Mouse (Mus musculus): ENCODE results near the gene Nudcd3. TPM values are rescaled to one million over a fixed set of nuclear protein-coding genes. Genes with fewer than 3 reads are reported as not detected.

The Nudcd3 gene
- polyA plus RNA-seq, 1 experiment from 2014 or later, result 38.6 TPM

DNA sequence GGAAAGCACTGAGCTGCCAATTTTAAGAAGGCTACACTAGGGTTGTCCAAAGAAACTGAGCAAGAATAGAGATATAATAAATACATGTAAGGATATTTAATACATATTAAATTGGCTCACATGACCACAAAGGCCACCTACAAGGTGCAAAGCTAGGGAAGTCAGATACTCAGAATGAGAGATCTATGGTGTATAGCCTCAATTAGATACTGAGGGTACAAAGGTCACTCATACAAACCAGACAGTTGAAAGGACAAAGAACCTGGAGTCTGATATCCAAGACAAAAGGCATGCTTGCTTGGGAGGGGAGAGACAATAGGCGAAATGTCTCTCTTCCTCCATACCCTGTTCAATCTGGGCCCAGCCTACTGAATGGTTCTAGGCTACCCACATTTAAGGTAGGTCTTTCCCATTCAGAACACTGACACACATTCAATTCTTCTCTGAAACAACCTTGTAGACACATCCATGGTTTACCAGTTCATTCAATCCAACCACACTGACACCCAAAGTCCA is 76.6 kb downstream of the Nudcd3 start:
- Histone ChIP-seq H3K9me3 (ENCODE audit: low read depth, low read length) (no peaks in the 10 kb centered on the region), H3K4me1 (ENCODE audit: insufficient read depth) (no peaks in the 10 kb centered on the region), H3K9ac (no peak overlapping the region), H3K4me3 (ENCODE audit: low read depth, low read length) (no peak overlapping the region), H3K27me3 (ENCODE audit: insufficient read depth, low read length) (no peaks in the 10 kb centered on the region), H3K27ac (ENCODE audit: low read depth) (no peak overlapping the region), H3K4me2 (no peak overlapping the region), H3K36me3 (ENCODE audit: insufficient read depth) (peaks cover 9% of the 10 kb centered on the region; the same call in 1 of the 2 replicates)
- ATAC-seq (ENCODE audit: insufficient read depth), result no peak
- no peak for DNase-seq
- no peak for TF ChIP-seq CTCF (IDR thresholded peaks at IDR 0.05; ENCODE audit: low read depth)
- 97% methylated on average over 1 of the region's 1 CpGs for WGBS

DNA sequence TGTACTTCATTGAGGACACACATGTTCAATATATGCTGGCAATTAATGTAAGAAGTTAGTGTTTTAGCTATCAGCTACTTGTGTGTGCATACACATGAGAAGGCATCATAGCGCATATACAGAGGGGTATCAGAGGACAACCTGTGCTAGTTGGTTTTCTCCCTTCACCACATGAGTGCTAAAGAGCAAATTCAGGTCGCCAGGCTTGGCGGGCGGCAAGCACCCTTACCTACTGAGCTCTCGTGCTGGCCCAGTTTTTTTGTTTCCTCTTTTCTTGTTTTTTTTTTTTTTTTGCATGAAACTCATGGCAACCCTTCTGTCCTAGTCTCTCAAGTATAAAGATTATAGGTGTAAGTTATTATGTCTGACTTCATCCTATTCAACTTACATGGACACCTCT is 77.6 kb downstream of the Nudcd3 start:
- Histone ChIP-seq H3K27me3 (ENCODE audit: insufficient read depth, low read length) (no peaks in the 10 kb centered on the region), H3K9me3 (ENCODE audit: low read depth, low read length) (no peaks in the 10 kb centered on the region), H3K4me3 (ENCODE audit: low read depth, low read length) (no peak overlapping the region), H3K9ac (no peak overlapping the region), H3K36me3 (ENCODE audit: insufficient read depth) (peaks cover 19% of the 10 kb centered on the region; the same call in 1 of the 2 replicates), H3K27ac (ENCODE audit: low read depth) (no peak overlapping the region), H3K4me1 (ENCODE audit: insufficient read depth) (no peaks in the 10 kb centered on the region), H3K4me2 (no peak overlapping the region)
- WGBS, result 84% methylated on average over 5 of the region's 5 CpGs
- no peak for ATAC-seq (ENCODE audit: insufficient read depth)
- DNase-seq, result no peak
- no peak for TF ChIP-seq CTCF (IDR thresholded peaks at IDR 0.05; ENCODE audit: low read depth)

DNA sequence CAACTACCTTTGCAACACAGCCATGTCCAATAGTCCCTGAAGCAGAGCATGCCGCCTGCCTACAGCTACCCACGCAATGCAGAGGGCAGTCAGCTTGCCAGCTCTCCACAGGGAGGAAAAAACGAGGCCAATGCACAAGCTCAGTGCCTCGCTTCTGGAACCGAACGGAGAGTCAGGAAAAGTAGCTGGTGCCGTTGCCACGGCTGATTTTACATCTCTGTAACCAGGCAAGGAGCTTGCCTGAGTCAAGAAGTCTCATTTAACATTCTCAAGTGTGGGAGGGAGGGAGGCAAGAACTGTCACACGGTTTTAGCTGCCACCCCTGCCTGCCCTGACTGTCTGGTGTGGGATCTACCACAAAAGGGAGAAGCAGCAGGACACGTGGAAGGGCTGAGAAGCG is 79.6 kb downstream of the Nudcd3 start:
- ATAC-seq (ENCODE audit: insufficient read depth), result no peak

DNA sequence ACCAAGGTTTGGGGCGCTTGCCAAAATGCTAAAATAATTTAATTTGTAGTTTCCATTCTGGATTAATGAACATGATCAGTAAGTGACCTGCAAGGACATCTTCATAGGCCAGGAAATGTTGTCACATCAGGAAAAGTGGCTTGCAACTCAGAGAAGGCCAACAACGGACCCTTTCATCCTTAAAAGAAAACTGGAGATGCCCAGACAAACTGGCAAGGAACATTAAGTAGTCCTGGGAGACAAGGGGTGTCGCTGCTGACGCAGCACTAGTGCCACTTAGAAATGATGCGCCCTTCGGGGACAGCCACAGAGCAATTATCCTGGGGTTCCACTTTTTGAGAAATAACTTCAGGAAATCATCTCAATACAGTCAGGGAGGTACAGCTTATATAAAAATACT is 80.2 kb downstream of the Nudcd3 start:
- Histone ChIP-seq H3K4me2 (no peak overlapping the region), H3K4me1 (ENCODE audit: insufficient read depth) (no peaks in the 10 kb centered on the region), H3K9me3 (ENCODE audit: low read depth, low read length) (no peaks in the 10 kb centered on the region), H3K4me3 (ENCODE audit: low read depth, low read length) (no peak overlapping the region), H3K36me3 (ENCODE audit: insufficient read depth) (peaks cover 23% of the 10 kb centered on the region; the same call in 1 of the 2 replicates), H3K9ac (no peak overlapping the region), H3K27ac (ENCODE audit: low read depth) (no peak overlapping the region), H3K27me3 (ENCODE audit: insufficient read depth, low read length) (no peaks in the 10 kb centered on the region)
- TF ChIP-seq CTCF (IDR thresholded peaks at IDR 0.05; ENCODE audit: low read depth), result no peak
- WGBS, result 94% methylated on average over 6 of the region's 6 CpGs
- ATAC-seq (ENCODE audit: insufficient read depth) (no peak), DNase-seq (no peak)

More for the DNA sequence above, 79.6 kb downstream of the Nudcd3 start:
- no peak overlapping the region for H3K9ac ChIP-seq
- H3K9me3 ChIP-seq (ENCODE audit: low read depth, low read length), result no peaks in the 10 kb centered on the region
- H3K27me3 ChIP-seq (ENCODE audit: insufficient read depth, low read length), result no peaks in the 10 kb centered on the region
- DNase-seq, result no peak
- H3K27ac ChIP-seq (ENCODE audit: low read depth), result no peak overlapping the region
- H3K36me3 ChIP-seq (ENCODE audit: insufficient read depth), result peaks cover 22% of the 10 kb centered on the region; the same call in 1 of the 2 replicates
- H3K4me3 ChIP-seq (ENCODE audit: low read depth, low read length), result no peak overlapping the region
- TF ChIP-seq CTCF (IDR thresholded peaks at IDR 0.05; ENCODE audit: low read depth), result no peak
- 83% methylated on average over 11 of the region's 11 CpGs for WGBS
- no peak overlapping the region for H3K4me2 ChIP-seq
- H3K4me1 ChIP-seq (ENCODE audit: insufficient read depth), result no peaks in the 10 kb centered on the region

DNA sequence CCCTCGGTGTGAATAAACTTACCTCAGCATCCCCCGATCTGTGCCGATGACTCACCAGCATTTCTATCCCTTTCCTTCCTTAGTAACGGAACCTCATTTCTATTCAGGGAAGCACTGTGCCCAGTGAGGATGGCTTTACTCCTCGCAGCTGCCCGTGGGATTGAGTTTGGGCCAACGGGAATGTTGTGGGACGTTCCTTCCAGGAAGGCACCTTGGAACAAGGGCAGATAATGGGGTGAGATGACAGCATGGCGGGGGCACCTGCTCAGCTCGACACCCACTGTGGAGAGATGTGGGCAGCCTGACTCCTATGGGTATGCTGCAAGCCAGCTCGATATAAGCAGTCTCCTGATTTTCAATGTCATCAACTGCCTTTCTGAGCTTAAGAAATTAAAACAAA is 80.9 kb downstream of the Nudcd3 start:
- DNase-seq, result no peak
- WGBS, result 87% methylated on average over 11 of the region's 11 CpGs

DNA sequence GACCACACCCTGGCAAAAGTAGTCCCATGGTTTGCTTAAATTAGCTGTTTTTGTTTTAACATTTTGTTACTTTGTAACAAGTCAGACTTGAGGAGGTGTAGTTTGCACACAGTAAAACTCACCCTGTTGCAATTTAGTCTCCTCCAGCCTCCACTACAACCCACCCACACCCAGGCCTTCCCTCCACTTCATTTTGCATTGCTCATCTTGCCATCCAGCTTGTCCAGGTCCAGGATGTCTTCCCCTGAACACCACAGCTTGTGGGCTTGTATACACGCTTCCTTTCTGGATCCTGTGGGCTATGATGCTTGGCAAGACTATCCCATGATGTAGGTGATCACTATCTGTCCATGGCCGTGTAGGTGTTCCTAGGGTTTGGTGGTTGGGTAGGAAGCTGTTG is 82.3 kb downstream of the Nudcd3 start:
- WGBS, result 78% methylated on average over 2 of the region's 2 CpGs
- DNase-seq, result no peak
- no peak for TF ChIP-seq CTCF (IDR thresholded peaks at IDR 0.05; ENCODE audit: low read depth)
- no peak overlapping the region for H3K4me3 ChIP-seq (ENCODE audit: low read depth, low read length)
- no peaks in the 10 kb centered on the region for H3K27me3 ChIP-seq (ENCODE audit: insufficient read depth, low read length)
- no peak overlapping the region for H3K4me2 ChIP-seq
- H3K9ac ChIP-seq, result no peak overlapping the region
- no peaks in the 10 kb centered on the region for H3K9me3 ChIP-seq (ENCODE audit: low read depth, low read length)
- no peak for ATAC-seq (ENCODE audit: insufficient read depth)
- H3K27ac ChIP-seq (ENCODE audit: low read depth), result no peak overlapping the region
- no peaks in the 10 kb centered on the region for H3K4me1 ChIP-seq (ENCODE audit: insufficient read depth)
- H3K36me3 ChIP-seq (ENCODE audit: insufficient read depth), result peaks cover 32% of the 10 kb centered on the region; the same call in 1 of the 2 replicates

More for the DNA sequence above, 80.9 kb downstream of the Nudcd3 start:
- no peak overlapping the region for H3K4me2 ChIP-seq
- H3K36me3 ChIP-seq (ENCODE audit: insufficient read depth), result peaks cover 27% of the 10 kb centered on the region; the same call in 1 of the 2 replicates
- H3K4me3 ChIP-seq (ENCODE audit: low read depth, low read length), result no peak overlapping the region
- H3K9me3 ChIP-seq (ENCODE audit: low read depth, low read length), result no peaks in the 10 kb centered on the region
- no peak for TF ChIP-seq CTCF (IDR thresholded peaks at IDR 0.05; ENCODE audit: low read depth)
- no peak for ATAC-seq (ENCODE audit: insufficient read depth)
- no peaks in the 10 kb centered on the region for H3K4me1 ChIP-seq (ENCODE audit: insufficient read depth)
- no peak overlapping the region for H3K27ac ChIP-seq (ENCODE audit: low read depth)
- no peaks in the 10 kb centered on the region for H3K27me3 ChIP-seq (ENCODE audit: insufficient read depth, low read length)
- no peak overlapping the region for H3K9ac ChIP-seq

DNA sequence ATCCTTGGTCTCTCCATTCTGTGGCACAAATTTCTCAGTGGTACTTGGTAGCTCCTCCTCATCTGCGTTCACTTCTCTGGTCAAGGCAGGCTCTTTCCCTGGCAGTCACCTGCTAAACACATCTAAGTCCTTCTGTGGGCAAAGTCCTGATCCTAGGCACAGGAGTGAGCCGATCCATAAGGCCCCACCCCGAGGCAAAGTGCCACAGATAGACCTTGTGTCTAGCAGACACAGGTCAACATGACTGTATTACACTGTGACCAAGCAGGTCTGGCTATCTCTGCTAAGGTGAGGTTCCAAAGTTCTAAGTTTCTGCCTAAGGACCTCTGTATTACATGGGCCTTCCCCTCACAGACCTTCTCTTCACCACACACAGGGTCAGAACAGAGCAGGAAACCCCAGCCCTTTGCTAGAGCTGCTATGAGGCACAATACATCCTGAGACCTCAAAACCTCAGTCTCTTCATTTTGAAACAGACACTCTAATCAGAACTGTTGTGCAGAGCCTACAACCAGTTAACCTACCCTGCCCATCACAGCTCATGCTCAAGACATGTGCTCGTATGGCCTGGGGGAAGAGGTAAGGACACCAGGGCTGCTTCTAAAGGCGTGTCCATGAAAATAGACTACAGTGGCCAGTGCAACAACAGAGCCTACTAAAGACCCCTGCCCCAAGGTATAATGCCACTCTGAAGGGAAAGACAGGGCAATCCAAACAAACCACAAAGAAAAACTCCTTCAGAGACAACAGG is 88.3 kb downstream of the Nudcd3 start:
- Histone ChIP-seq H3K4me2 (no peak overlapping the region), H3K9ac (no peak overlapping the region), H3K36me3 (ENCODE audit: insufficient read depth) (peaks cover 43% of the 10 kb centered on the region), H3K27ac (ENCODE audit: low read depth) (no peak overlapping the region), H3K9me3 (ENCODE audit: low read depth, low read length) (no peaks in the 10 kb centered on the region), H3K27me3 (ENCODE audit: insufficient read depth, low read length) (no peaks in the 10 kb centered on the region), H3K4me3 (ENCODE audit: low read depth, low read length) (no peak overlapping the region), H3K4me1 (ENCODE audit: insufficient read depth) (no peaks in the 10 kb centered on the region)
- DNase-seq, result no peak
- no peak for TF ChIP-seq CTCF (IDR thresholded peaks at IDR 0.05; ENCODE audit: low read depth)
- 89% methylated on average over 5 of the region's 5 CpGs for WGBS
- no peak for ATAC-seq (ENCODE audit: insufficient read depth)

Measured in lung, embryonic 14.5 days (tissue).